Mouse (Mus musculus) heart, embryonic 14.5 days (tissue): Measurements from ENCODE around the gene Shf. TPM values are rescaled to one million over a fixed set of nuclear protein-coding genes. Genes with fewer than 3 reads are reported as not detected.
A peak's percentile ranks its signal among the peaks of the same experiment; 100 is the strongest.

Experiments
- ATAC-seq: fragments of 200-750 bp; cut with Nextera tagmentation; 2 replicates; pipeline ENCODE4 v1.8.0; 2017; ENCODE audit warnings: low read depth, moderate TSS enrichment; ENCODE audit not compliant: insufficient number of reproducible peaks, insufficient read depth, low FRiP score
- H3K27ac ChIP-seq, 2 experiments: fragments of 200-500 bp in 1 of 2; fragments of 300-500 bp in 1 of 2; sonication (generic) in 1 of 2; replicated peaks in 1 of 2; 2 replicates each; pipeline ENCODE4 v1.5.1; 2012 to 2014; ENCODE audit warnings: low read depth in 2 of 2, low read length in 2 of 2, control low read depth in 1 of 2, mild to moderate bottlenecking in 1 of 2, mixed read lengths in 1 of 2; ENCODE audit not compliant: control insufficient read depth in 1 of 2, insufficient read depth in 1 of 2
- H3K27me3 ChIP-seq: fragments of 300-500 bp; sonication (generic); 2 replicates; pipeline ENCODE4 v1.6.1; 2014; ENCODE audit warnings: mild to moderate bottlenecking, low read length, control low read depth; ENCODE audit not compliant: control insufficient read depth, insufficient read depth
- H3K36me3 ChIP-seq: fragments of 300-500 bp; sonication (generic); 2 replicates; pipeline ENCODE4 v1.6.1; 2014; ENCODE audit warnings: mild to moderate bottlenecking, control low read depth, low read length, mixed read lengths; ENCODE audit not compliant: control insufficient read depth, insufficient read depth
- H3K4me1 ChIP-seq, 2 experiments: fragments of 200-500 bp in 1 of 2; fragments of 300-500 bp in 1 of 2; sonication (generic) in 1 of 2; 2 replicates each; pipeline ENCODE4 v1.6.1; 2012 to 2014; ENCODE audit warnings: low read length in 2 of 2, control low read depth in 1 of 2, mixed read lengths in 1 of 2; ENCODE audit not compliant: control insufficient read depth in 2 of 2, insufficient read depth in 2 of 2
- H3K4me2 ChIP-seq: fragments of 300-500 bp; sonication (generic); 2 replicates; pipeline ENCODE4 v1.6.1; 2014; ENCODE audit warnings: mild to moderate bottlenecking, low read length
- H3K4me3 ChIP-seq, 2 experiments: fragments of 200-500 bp in 1 of 2; fragments of 300-500 bp in 1 of 2; sonication (generic) in 1 of 2; 2 replicates each; pipeline ENCODE4 v1.5.1; 2012 to 2014; ENCODE audit warnings: low read length in 2 of 2, mild to moderate bottlenecking in 2 of 2, control low read depth in 1 of 2, low read depth in 1 of 2, moderate library complexity in 1 of 2; ENCODE audit not compliant: control insufficient read depth in 1 of 2, insufficient read depth in 1 of 2
- H3K9ac ChIP-seq: fragments of 300-500 bp; sonication (generic); 2 replicates; pipeline ENCODE4 v1.6.1; 2014; ENCODE audit warnings: mild to moderate bottlenecking, low read length
- H3K9me3 ChIP-seq: fragments of 300-500 bp; sonication (generic); 2 replicates; pipeline ENCODE4 v1.6.1; 2016; ENCODE audit warnings: low read length, control low read depth; ENCODE audit not compliant: control insufficient read depth
- WGBS: fragments of 180-500 bp; shearing (Covaris S2); extraction: QIAGEN DNeasy Blood & Tissue Kit; methylation state at CpG from one replicate; pipeline ENCODE4 v1.1.7; 2014; 5-methylcytosine and 5-hydroxymethylcytosine counted together
- polyA plus RNA-seq: library from polyadenylated mRNA; unstranded; fragments of >200 nt; fragmentation: Nextera tagmentation; extraction: Ambion mirVana; gene quantifications from 2 replicates; pipeline ENCODE4 v1.2.1, GENCODE M21; 2014

Gene Shf
- polyA plus RNA-seq, 1 experiment from 2014 or later = 3.6 TPM

DNA sequence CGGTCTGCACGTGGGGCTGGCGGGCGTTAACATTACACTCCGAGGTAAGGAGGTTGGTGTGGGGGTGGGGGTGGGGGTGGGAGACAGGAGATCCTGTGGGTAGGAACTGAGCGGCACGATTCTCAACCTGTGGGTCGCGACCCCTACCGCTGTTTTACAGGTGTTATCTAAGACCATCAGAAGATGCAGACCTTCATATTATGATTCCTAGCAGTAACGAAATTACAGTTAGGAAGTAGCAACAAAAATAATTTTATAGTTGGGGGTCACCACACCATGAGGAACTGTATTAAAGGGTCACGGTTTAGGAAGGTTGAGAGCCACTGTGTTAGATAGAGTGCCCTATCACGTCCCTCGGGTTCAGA, 68.3 kb downstream of the Shf start:
- Histone ChIP-seq H3K9me3 (no peaks in the 10 kb centered on the region), H3K27ac (no peak overlapping the region), H3K4me3 (0 out of 4 replicates have a peak overlapping the region, but pooled peaks of 1 of the 2 experiments have one; percentile 39), H3K36me3 (no peaks in the 10 kb centered on the region), H3K4me2 (peak overlapping the region; percentile 75), H3K9ac (no peak overlapping the region), H3K27me3 (peaks cover 95% of the 10 kb centered on the region), H3K4me1 (peaks cover 11 to 41% of the 10 kb centered on the region in 2 experiments; a peak in 3 of 4 replicates)
- ATAC-seq = no peak
- WGBS = 8% methylated on average over 14 of the region's 14 CpGs

DNA sequence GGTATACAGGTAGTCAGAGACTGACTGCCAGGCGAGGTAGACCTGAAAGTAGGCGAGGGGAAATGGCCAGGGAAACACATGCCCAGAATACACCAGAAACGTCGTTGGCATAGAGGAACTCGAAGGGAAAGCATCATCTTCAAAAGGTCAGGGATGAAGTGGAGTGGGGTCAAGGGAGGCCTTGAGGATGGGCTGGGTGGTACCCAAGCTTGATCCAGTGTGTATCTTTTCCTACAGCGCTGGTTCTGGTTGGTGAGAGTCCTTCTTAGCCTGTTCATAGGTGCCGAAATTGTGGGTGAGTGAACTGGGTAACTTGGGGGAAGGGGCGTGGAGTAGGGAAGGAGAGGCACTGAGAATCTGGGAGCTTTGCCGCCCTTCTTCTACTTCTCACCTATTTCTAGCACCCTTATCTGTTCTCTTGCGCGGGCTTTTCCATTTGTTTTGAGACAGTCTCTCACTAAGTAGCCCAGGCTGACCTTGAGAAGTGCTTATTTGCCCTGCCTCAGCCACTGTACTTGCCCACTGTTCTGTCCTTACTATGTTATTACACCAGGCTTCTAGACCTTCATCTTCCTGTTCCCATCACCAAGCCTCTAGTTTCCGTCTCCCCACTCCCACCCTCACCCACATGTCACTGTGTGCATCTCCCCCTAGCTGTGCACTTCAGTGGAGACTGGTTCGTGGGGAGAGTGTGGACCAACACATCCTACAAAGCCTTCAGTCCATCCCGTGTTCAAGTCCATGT, 68.9 kb downstream of the Shf start:
- Histone ChIP-seq H3K4me3 (no peak overlapping the region), H3K27ac (no peak overlapping the region), H3K4me2 (no peak overlapping the region), H3K36me3 (no peaks in the 10 kb centered on the region), H3K27me3 (peaks cover 95% of the 10 kb centered on the region), H3K9ac (no peak overlapping the region), H3K4me1 (peaks cover 11 to 41% of the 10 kb centered on the region in 2 experiments; a peak in 3 of 4 replicates), H3K9me3 (no peaks in the 10 kb centered on the region)
- ATAC-seq = no peak
- WGBS = 14% methylated on average over 14 of the region's 14 CpGs

Other genes starting within 250 kb of the Shf start
- gene B2m, start 221.5 kb downstream of the Shf start, polyA plus RNA-seq = 299 and 301 TPM in 2 replicates
- gene Trim69, start 208.5 kb downstream of the Shf start, polyA plus RNA-seq = 0.11 and 0.15 TPM in 2 replicates
- gene Patl2, start 183.0 kb downstream of the Shf start, polyA plus RNA-seq = not detected in 2 replicates
- gene Terb2, start 182.9 kb downstream of the Shf start, polyA plus RNA-seq = not detected in 2 replicates
- gene Sord, start 134.4 kb downstream of the Shf start, polyA plus RNA-seq = 63.6 and 63.7 TPM in 2 replicates
- 0.07 and 0.08 TPM in 2 replicates for gene Duox2, start 70.7 kb downstream of the Shf start, polyA plus RNA-seq
- gene Duoxa2, start 70.3 kb downstream of the Shf start, polyA plus RNA-seq = not detected in 2 replicates
- gene Duoxa1, start 55.4 kb downstream of the Shf start, polyA plus RNA-seq = not detected in 2 replicates
- 0.04 and 0.05 TPM in 2 replicates for gene Duox1, start 53.5 kb downstream of the Shf start, polyA plus RNA-seq
- gene Slc28a2, start 57.3 kb upstream of the Shf start, polyA plus RNA-seq = 0.47 and 0.58 TPM in 2 replicates
- not detected in 2 replicates for gene Gm14085, start 115.8 kb upstream of the Shf start, polyA plus RNA-seq
- gene Gatm, start 242.1 kb upstream of the Shf start, polyA plus RNA-seq = 13.2 and 19.0 TPM in 2 replicates